Mouse (Mus musculus) testis, adult 2 months (tissue): ENCODE results near the gene Elobl. TPM values are rescaled to one million over a fixed set of nuclear protein-coding genes. Genes with fewer than 3 reads are reported as not detected.

Source experiments
- H3K27ac ChIP-seq: fragments of 200-500 bp; 2 replicates; pipeline ENCODE4 v1.5.1; 2012; ENCODE audit warnings: low read depth, low read length; ENCODE audit not compliant: control insufficient read depth, insufficient read depth
- H3K27me3 ChIP-seq: fragments of 200-500 bp; 2 replicates; pipeline ENCODE4 v1.6.1; 2012; ENCODE audit warnings: mild to moderate bottlenecking, low read length, moderate library complexity; ENCODE audit not compliant: control insufficient read depth, insufficient read depth
- H3K36me3 ChIP-seq: fragments of 200-500 bp; 2 replicates; pipeline ENCODE4 v1.6.1; 2012; ENCODE audit warnings: mild to moderate bottlenecking, low read length; ENCODE audit not compliant: control insufficient read depth, insufficient read depth
- H3K4me1 ChIP-seq: fragments of 200-500 bp; 2 replicates; pipeline ENCODE4 v1.6.1; 2012; ENCODE audit warnings: low read length; ENCODE audit not compliant: control insufficient read depth, insufficient read depth
- H3K4me3 ChIP-seq: fragments of 200-500 bp; 2 replicates; pipeline ENCODE4 v1.5.1; 2012; ENCODE audit warnings: low read depth, mild to moderate bottlenecking, low read length, moderate library complexity, mixed read lengths; ENCODE audit not compliant: control insufficient read depth
- CTCF ChIP-seq: fragments of 200-500 bp; IDR thresholded peaks from 2 replicates; pipeline ENCODE4 v1.5.1; 2012; ENCODE audit warnings: low read depth, mild to moderate bottlenecking, inconsistent platforms, low read length, moderate library complexity; ENCODE audit not compliant: control insufficient read depth, insufficient read depth, insufficient replicate concordance
- POLR2A ChIP-seq: fragments of 200-500 bp; IDR thresholded peaks from 2 replicates; pipeline ENCODE4 v1.6.1; 2012; ENCODE audit warnings: low read depth, mild to moderate bottlenecking, inconsistent platforms, low read length, moderate library complexity; ENCODE audit not compliant: control insufficient read depth
- polyA plus RNA-seq: library from polyadenylated mRNA; depleted of rRNA; stranded (reverse); fragments of >200 nt; gene quantifications from 2 replicates; pipeline ENCODE4 v1.2.3, GENCODE M21; 2012

Elobl gene
- polyA plus RNA-seq, 1 experiment = 0.27 TPM

GRCm38 (mm10) chr11:88981337-88981736 lies 14.6 kb upstream of the Elobl start:
- peaks cover 4% of the 10 kb centered on the region for H3K36me3 ChIP-seq
- TF ChIP-seq POLR2A (no peak), CTCF (no peak)
- no peaks in the 10 kb centered on the region for H3K27me3 ChIP-seq
- no peak overlapping the region for H3K4me3 ChIP-seq
- no peak overlapping the region for H3K27ac ChIP-seq
- no peaks in the 10 kb centered on the region for H3K4me1 ChIP-seq

GRCm38 (mm10) chr11:88977188-88977587 lies 10.5 kb upstream of the Elobl start:
- Histone ChIP-seq H3K27me3 (no peaks in the 10 kb centered on the region), H3K36me3 (peaks cover 5% of the 10 kb centered on the region), H3K4me3 (no peak overlapping the region), H3K27ac (no peak overlapping the region), H3K4me1 (peaks cover 6% of the 10 kb centered on the region)
- TF ChIP-seq POLR2A = no peak
- no peak for TF ChIP-seq CTCF

- Histone ChIP-seq H3K4me1 (peaks cover 6% of the 10 kb centered on the region), H3K36me3 (peaks cover 4% of the 10 kb centered on the region), H3K4me3 (no peak overlapping the region), H3K27me3 (no peaks in the 10 kb centered on the region), H3K27ac (no peak overlapping the region)
- TF ChIP-seq POLR2A (no peak), CTCF (no peak)
Observed at GRCm38 (mm10) chr11:88976320-88976719, 9.6 kb upstream of the Elobl start.

GRCm38 (mm10) chr11:88973776-88974701 lies 7.3 kb upstream of the Elobl start:
- H3K4me3 ChIP-seq = peak overlapping the region; percentile 100
- peak overlapping the region; percentile 100 for H3K27ac ChIP-seq
- TF ChIP-seq CTCF (peak; percentile 78), POLR2A (peak; percentile 82)
- H3K27me3 ChIP-seq = no peaks in the 10 kb centered on the region
- H3K4me1 ChIP-seq = peaks cover 6% of the 10 kb centered on the region
- peaks cover 3% of the 10 kb centered on the region for H3K36me3 ChIP-seq

- Histone ChIP-seq H3K4me3 (no peak within 1 kb of the TSS), H3K4me1 (peaks cover 6% of the 10 kb centered on the region), H3K27me3 (no peaks in the 10 kb centered on the region), H3K36me3 (no peaks in the 10 kb centered on the region), H3K27ac (no peak within 1 kb of the TSS)
- TF ChIP-seq CTCF (no peak), POLR2A (no peak)
Observed at GRCm38 (mm10) chr11:88970202-88970732, 3.5 kb upstream of the Elobl start, which contains the start of gene Coil. Gene Coil (plus strand): TSS chr11:88970252.

- no peaks in the 10 kb centered on the region for H3K27me3 ChIP-seq
- no peaks in the 10 kb centered on the region for H3K4me1 ChIP-seq
- H3K36me3 ChIP-seq = no peaks in the 10 kb centered on the region
- H3K4me3 ChIP-seq = no peak overlapping the region
- TF ChIP-seq POLR2A (no peak), CTCF (no peak)
- no peak overlapping the region for H3K27ac ChIP-seq
Observed at GRCm38 (mm10) chr11:88958851-88959250, 7.9 kb downstream of the Elobl start.

- H3K36me3 ChIP-seq = no peaks in the 10 kb centered on the region; the same call in 1 of the 2 replicates
- TF ChIP-seq CTCF = peak; percentile 53; the same call in 1 of the 2 replicates
- peak; percentile 85 for TF ChIP-seq POLR2A
- H3K4me1 ChIP-seq = no peaks in the 10 kb centered on the region; the same call in 1 of the 2 replicates
- H3K27me3 ChIP-seq = no peaks in the 10 kb centered on the region
- H3K4me3 ChIP-seq = peak within 1 kb of the TSS; percentile 90
- H3K27ac ChIP-seq = peak within 1 kb of the TSS; percentile 69
Observed at GRCm38 (mm10) chr11:88955217-88955969, 11.3 kb downstream of the Elobl start, which contains the start of gene Scpep1. Gene Scpep1 (minus strand): TSS chr11:88955465.
